Mouse (Mus musculus) kidney, postnatal 4 days (tissue): ENCODE measurements around the gene Tob2.

ENCODE experiments used
- DNase-seq, 2 experiments: peaks; one replicate each; pipeline ENCODE4 v3.0.0; 2021; ENCODE audit warnings: mixed read lengths in 2 of 2

The Tob2 gene

DNA sequence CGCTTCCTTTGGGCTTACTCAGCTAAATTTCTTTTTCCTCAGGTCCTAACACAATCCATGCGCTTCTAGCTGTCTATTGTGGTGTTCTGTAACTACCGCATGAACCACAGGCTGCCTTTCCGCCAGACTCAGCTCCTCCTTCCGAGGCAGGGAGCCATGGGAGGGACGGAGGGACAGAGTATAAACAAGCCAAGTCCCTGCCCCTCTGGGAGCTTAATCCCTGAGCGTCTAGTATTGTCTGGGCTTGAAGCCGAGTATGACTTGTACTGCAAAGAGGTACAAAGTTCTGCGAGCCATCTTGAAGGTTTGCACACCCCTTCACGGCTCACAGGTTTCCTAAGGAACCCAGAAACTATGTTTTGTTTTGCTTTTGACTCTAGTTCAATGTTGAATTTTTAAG lies 48.4 kb downstream of the Tob2 start:
- peak; percentile 88 to 94 for DNase-seq

- DNase-seq: no peak
Measured at GRCm38 (mm10) chr15:81809550-81809949, 49.0 kb downstream of the Tob2 start.

DNA sequence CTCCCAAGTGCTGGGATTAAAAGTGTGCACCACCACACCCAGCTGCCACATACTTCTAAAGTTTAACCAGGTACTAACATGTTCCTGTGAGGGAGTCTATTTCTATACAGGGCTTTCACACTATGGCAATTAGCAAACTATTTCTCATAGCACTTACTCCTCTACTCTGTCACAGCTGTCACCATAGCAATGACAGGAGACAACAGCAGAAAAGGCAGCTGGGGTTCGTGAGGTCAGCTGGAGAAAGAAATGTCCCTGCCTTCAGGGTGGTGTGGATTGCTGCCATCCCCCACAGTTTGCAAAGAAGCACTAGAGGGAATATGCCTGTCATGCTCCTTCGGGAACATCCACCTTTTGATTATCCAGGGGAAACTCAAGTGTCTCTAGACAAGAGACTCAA lies 49.8 kb downstream of the Tob2 start:
- DNase-seq: no peak

- DNase-seq: no peak
Measured at GRCm38 (mm10) chr15:81806621-81807404, 51.8 kb downstream of the Tob2 start.

DNA sequence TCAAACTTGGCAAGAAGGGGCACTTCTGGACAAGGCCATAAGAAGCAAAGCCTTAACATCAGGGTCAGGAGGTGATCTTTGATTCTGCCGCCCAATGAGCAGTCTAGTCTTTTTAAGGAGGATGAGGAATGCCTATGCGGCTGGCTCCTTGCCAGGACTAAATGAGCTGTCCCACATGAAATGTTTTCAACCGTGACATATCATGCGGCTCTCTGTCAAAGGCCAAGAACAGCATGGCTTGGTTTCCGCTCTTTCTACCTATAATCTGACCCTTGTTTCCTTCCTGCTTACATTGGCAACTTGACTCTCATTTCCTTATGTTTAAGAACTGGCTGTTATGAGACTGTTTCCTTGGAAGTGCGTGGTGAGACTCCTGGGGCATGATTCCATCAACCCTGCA lies 53.0 kb downstream of the Tob2 start:
- peak; percentile 73 to 82 for DNase-seq

- DNase-seq: no peak
Measured at GRCm38 (mm10) chr15:81804883-81805282, 53.7 kb downstream of the Tob2 start.

- no peak for DNase-seq
Measured at GRCm38 (mm10) chr15:81804172-81804571, 54.4 kb downstream of the Tob2 start.

DNA sequence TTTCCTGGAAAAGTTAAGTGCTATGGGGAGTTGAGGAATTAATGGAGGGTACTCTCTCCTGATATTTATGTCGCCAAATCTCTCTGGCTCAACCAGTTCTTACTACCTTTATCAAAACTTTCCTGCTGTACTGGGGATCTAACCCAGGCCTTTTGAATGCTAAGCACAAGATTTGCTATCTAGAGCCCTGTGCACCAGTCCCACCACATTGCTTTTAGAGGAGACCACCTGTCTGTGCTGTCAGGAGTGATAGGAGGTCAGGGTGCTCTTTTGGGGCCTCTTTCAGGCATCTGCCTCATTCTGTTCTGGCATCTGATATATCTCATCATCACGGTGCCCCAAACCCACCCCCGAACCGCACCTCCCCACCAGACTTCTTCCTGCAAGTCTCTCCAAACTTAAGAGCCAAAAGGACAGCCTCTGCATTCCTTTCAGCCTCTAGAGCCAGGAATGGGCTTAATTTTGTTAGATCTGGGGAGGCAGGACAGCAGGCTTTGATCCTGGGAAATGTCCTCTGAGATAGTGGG lies 55.1 kb downstream of the Tob2 start:
- no peak for DNase-seq

GRCm38 (mm10) chr15:81802941-81803351 lies 55.6 kb downstream of the Tob2 start:
- DNase-seq: peak in 1 of 2 experiments; percentile 74

- peak; percentile 100 for DNase-seq
Measured at GRCm38 (mm10) chr15:81802001-81802890, 56.4 kb downstream of the Tob2 start, which contains the start of gene Tef. TSS of gene Tef (plus strand) at chr15:81802421.

GRCm38 (mm10) chr15:81800391-81800790 lies 58.2 kb downstream of the Tob2 start:
- DNase-seq: no peak

- no peak for DNase-seq
Measured at GRCm38 (mm10) chr15:81798421-81798820, 60.2 kb downstream of the Tob2 start.
